Mouse (Mus musculus): ENCODE measurements at regions not wholly inside any gene's neighbourhood (a gene's known extent, or its start where the extent isn't known, plus 50 kb on each side); places are given as distances from the start of the nearest gene placed in this dataset.
"Not testable (repeated sequence)": the region's sequence is repeated elsewhere in the genome, so short reads cannot be mapped to it uniquely, and the experiment has no call there.

- DNase-seq, result not testable (repeated sequence)
These were observed 123.4 kb upstream of the Hsf2 start for GRCm38 (mm10) chr10:57362781-57363180.

Measured in lung, postnatal 36 days (tissue).